Mouse (Mus musculus): ENCODE measurements around the gene Nup62. TPM values are rescaled to one million over a fixed set of nuclear protein-coding genes. Genes with fewer than 3 reads are reported as not detected.
A peak's percentile ranks its signal among the peaks of the same experiment; 100 is the strongest.

Gene Nup62
- polyA plus RNA-seq, 1 experiment from 2014 or later, result 47.0 TPM

DNA sequence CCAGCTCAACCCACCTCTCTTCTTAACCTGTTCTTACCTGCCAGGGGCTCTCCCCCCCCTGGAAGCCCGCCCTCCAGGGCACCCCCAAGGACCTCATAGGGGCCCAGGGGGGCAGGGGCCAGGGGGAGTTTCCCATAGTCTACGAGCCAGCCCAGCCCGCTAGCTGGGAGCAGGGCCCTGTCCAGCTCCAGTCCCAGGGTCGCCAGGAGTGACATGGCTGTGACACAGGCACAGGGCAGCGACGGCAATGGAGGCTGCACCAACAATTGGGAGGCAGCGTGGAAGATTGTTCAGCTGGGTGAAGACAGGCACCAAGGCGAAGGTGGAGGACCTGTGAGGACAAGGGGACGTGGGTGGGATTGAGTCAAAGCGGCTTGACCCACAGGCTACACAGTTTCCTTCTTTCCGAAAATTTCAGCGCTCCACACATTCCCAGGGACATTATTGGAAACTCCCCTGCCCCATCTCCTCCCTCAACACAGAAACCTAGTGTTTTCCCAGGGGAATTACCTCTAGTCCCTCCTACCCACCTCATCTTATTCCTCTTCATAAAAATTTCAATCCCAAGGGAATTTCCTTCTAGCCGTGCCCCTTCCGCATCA lies 835 bp upstream of the Nup62 start:
- H3K4me2 ChIP-seq (ENCODE audit: low read depth, low read length), result peak overlapping the region; percentile 76
- H3K9me3 ChIP-seq (ENCODE audit: control insufficient read depth, low read length), result no peaks in the 10 kb centered on the region
- H3K9ac ChIP-seq (ENCODE audit: low read depth, low read length), result peak overlapping the region; percentile 99
- DNase-seq (ENCODE audit: low spot score) (no peak), ATAC-seq (ENCODE audit: low read depth) (no peak)
- peak overlapping the region; percentile 97; the same call in 1 of the 2 replicates for H3K27ac ChIP-seq (replicated peaks; ENCODE audit: low read depth, low read length)
- peaks cover 18% of the 10 kb centered on the region for H3K36me3 ChIP-seq (ENCODE audit: control insufficient read depth, insufficient read depth, low read length)
- WGBS, result 31% methylated on average over 14 of the region's 14 CpGs
- peaks cover 20% of the 10 kb centered on the region for H3K4me1 ChIP-seq (ENCODE audit: control insufficient read depth, insufficient read depth, low read length)
- no peaks in the 10 kb centered on the region for H3K27me3 ChIP-seq (replicated peaks; ENCODE audit: control insufficient read depth, insufficient read depth, low read length)
- H3K4me3 ChIP-seq (ENCODE audit: low read depth, low read length), result peak overlapping the region; percentile 86

DNA sequence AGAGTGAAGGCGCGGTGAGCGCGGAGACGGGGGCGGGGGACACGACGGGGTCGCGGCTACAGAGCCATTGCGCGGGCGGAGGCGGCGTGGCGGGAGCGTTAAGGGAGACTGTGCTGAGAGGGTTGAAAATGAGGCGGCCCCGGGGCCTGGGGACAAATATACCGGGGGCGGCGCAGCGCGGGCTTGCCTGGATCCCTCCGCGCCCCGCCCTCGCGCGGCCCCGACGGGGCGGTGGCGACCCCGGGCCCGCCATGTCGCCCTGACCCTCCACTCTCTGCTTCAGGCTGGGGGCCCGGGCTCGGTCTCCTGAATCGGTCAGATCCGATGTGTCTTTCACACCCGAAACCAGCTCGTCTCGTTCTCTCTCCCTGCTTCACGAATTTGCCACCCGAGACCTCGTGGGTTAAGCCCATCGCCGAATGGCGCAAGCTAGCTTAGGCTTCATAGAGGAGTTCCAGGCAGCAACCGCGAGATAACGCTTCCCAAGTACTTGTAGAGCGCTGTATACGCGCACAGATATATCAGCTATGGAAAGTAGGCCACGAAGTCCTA lies 658 bp downstream of the Nup62 start, which contains the start of gene Atf5:
Gene Atf5, minus strand, starts transcription at position 189 of the 552 bp plus-strand sequence.
- WGBS, result under 1% methylated on average over 22 of the region's 57 CpGs
- peak within 1 kb of the TSS; percentile 76 for H3K4me2 ChIP-seq (ENCODE audit: low read depth, low read length)
- ATAC-seq (ENCODE audit: low read depth) (peak; percentile 24), DNase-seq (ENCODE audit: low spot score) (peak; percentile 74)
- H3K4me3 ChIP-seq (ENCODE audit: low read depth, low read length), result peak within 1 kb of the TSS; percentile 86
- peaks cover 20% of the 10 kb centered on the region for H3K4me1 ChIP-seq (ENCODE audit: control insufficient read depth, insufficient read depth, low read length)
- H3K27ac ChIP-seq (replicated peaks; ENCODE audit: low read depth, low read length), result peak within 1 kb of the TSS; percentile 97
- no peaks in the 10 kb centered on the region for H3K9me3 ChIP-seq (ENCODE audit: control insufficient read depth, low read length)
- H3K27me3 ChIP-seq (replicated peaks; ENCODE audit: control insufficient read depth, insufficient read depth, low read length), result no peaks in the 10 kb centered on the region
- peak within 1 kb of the TSS; percentile 99 for H3K9ac ChIP-seq (ENCODE audit: low read depth, low read length)
- peaks cover 18% of the 10 kb centered on the region for H3K36me3 ChIP-seq (ENCODE audit: control insufficient read depth, insufficient read depth, low read length)

DNA sequence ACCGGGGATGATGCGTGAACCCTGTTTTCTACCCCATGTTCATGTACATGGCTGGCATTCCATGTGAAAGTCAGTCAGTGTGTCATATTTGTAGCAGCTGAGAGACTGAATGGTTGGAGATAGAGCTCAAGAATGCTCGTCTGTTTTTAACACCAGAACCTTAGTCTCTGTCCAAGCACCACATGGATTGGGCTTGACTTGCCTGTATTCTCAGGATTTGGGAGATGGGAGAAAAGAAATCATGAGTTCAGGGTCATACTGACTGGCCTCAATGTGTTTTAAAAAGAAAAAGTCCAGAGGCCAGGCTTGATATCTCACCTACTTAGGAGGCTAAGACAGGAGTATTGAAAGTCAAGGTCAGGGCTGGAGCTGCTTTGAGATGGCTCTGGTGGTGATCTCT lies 1.6 kb downstream of the Nup62 start:
- no peak for ATAC-seq (ENCODE audit: low read depth)
- WGBS, result 30% methylated on average over 3 of the region's 3 CpGs
- Histone ChIP-seq H3K27ac (replicated peaks; ENCODE audit: low read depth, low read length) (peak overlapping the region; percentile 97), H3K27me3 (replicated peaks; ENCODE audit: control insufficient read depth, insufficient read depth, low read length) (no peaks in the 10 kb centered on the region), H3K9me3 (ENCODE audit: control insufficient read depth, low read length) (no peaks in the 10 kb centered on the region), H3K4me1 (ENCODE audit: control insufficient read depth, insufficient read depth, low read length) (peaks cover 20% of the 10 kb centered on the region), H3K4me3 (ENCODE audit: low read depth, low read length) (peak overlapping the region; percentile 86), H3K36me3 (ENCODE audit: control insufficient read depth, insufficient read depth, low read length) (peaks cover 9% of the 10 kb centered on the region), H3K4me2 (ENCODE audit: low read depth, low read length) (peak overlapping the region; percentile 76), H3K9ac (ENCODE audit: low read depth, low read length) (peak overlapping the region; percentile 99)
- DNase-seq (ENCODE audit: low spot score), result no peak

DNA sequence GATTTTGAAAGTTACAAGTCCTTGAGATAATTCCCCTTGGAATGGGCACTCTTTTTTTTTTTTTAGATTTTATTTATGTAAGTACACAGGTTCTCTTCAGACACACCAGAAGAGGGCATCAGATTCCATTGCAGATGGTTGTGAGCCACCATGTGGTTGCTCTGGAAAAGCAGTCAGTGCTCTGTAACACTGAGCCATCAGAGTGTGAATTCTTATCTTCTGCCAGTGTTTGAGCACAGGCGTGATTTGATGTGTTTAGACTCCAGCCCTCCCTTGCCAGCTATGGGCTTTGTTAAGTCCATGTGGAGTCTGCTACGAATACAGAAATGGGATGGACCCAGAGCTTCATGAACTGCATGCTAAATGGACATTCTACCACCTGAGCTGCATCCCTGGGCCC lies 2.3 kb downstream of the Nup62 start:
- Histone ChIP-seq H3K27ac (replicated peaks; ENCODE audit: low read depth, low read length) (no peak overlapping the region; the same call in 1 of the 2 replicates), H3K4me3 (ENCODE audit: low read depth, low read length) (peak overlapping the region; percentile 86), H3K4me1 (ENCODE audit: control insufficient read depth, insufficient read depth, low read length) (peaks cover 20% of the 10 kb centered on the region), H3K9me3 (ENCODE audit: control insufficient read depth, low read length) (no peaks in the 10 kb centered on the region), H3K9ac (ENCODE audit: low read depth, low read length) (peak overlapping the region; percentile 99), H3K27me3 (replicated peaks; ENCODE audit: control insufficient read depth, insufficient read depth, low read length) (no peaks in the 10 kb centered on the region), H3K4me2 (ENCODE audit: low read depth, low read length) (peak overlapping the region; percentile 76), H3K36me3 (ENCODE audit: control insufficient read depth, insufficient read depth, low read length) (peaks cover 5% of the 10 kb centered on the region)
- no peak for DNase-seq (ENCODE audit: low spot score)
- ATAC-seq (ENCODE audit: low read depth), result no peak
- WGBS, result 49% methylated on average over 2 of the region's 2 CpGs

DNA sequence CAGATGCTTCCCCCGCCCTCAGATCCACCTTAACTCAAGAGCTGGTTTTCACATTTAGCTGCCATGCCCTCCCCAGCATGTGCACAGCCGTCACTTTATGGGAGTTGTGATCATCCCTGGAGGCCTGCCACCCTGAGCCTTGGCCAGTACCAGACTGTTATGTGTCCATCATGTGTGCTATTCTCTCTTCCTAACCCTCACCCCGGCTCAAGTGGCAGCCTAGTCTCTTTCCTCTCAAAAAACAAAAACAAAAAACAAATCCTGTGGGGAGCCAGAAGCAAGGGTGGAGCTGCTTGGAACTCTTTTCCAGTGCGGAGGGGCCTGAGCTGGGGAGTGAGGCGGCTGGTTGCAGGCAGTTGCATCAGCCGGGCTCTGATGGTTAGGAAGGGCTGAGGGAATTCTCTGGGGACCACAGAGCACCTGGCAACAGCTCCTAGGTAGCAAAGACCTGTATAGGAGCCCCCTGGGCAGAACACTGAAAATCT lies 2.9 kb downstream of the Nup62 start:
- no peaks in the 10 kb centered on the region for H3K27me3 ChIP-seq (replicated peaks; ENCODE audit: control insufficient read depth, insufficient read depth, low read length)
- ATAC-seq (ENCODE audit: low read depth) (no peak), DNase-seq (ENCODE audit: low spot score) (peak; percentile 60)
- H3K9me3 ChIP-seq (ENCODE audit: control insufficient read depth, low read length), result no peaks in the 10 kb centered on the region
- peaks cover 20% of the 10 kb centered on the region for H3K4me1 ChIP-seq (ENCODE audit: control insufficient read depth, insufficient read depth, low read length)
- 37% methylated on average over 6 of the region's 6 CpGs for WGBS
- H3K36me3 ChIP-seq (ENCODE audit: control insufficient read depth, insufficient read depth, low read length), result peaks cover 4% of the 10 kb centered on the region
- H3K27ac ChIP-seq (replicated peaks; ENCODE audit: low read depth, low read length), result no peak overlapping the region; the same call in 1 of the 2 replicates
- H3K4me3 ChIP-seq (ENCODE audit: low read depth, low read length), result peak overlapping the region; percentile 86
- H3K9ac ChIP-seq (ENCODE audit: low read depth, low read length), result peak overlapping the region; percentile 99
- peak overlapping the region; percentile 76 for H3K4me2 ChIP-seq (ENCODE audit: low read depth, low read length)

DNA sequence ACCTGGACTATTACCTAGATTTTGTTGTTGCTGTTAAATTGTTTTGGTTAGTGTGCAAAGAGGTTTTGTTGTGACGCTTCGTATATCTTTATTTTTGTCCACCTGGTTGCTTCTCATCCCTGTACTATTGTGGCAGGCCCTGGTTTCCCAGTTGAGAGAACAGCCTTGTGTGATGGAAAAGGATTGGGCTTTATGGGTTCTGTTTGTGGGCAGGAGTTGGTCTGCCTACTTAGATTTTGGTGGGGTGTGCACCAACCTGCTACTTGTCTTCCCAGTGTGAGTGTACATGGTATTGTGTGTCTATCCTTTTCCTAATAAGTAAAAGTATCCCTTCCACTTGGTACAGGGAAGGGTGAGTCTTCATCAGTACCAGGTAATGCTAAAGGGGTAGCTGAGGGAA lies 3.5 kb downstream of the Nup62 start:
- 0 out of 2 replicates have a peak overlapping the region, but pooled peaks have one; percentile 86 for H3K4me3 ChIP-seq (ENCODE audit: low read depth, low read length)
- H3K4me2 ChIP-seq (ENCODE audit: low read depth, low read length), result peak overlapping the region; percentile 76
- H3K27ac ChIP-seq (replicated peaks; ENCODE audit: low read depth, low read length), result no peak overlapping the region
- DNase-seq (ENCODE audit: low spot score) (no peak), ATAC-seq (ENCODE audit: low read depth) (no peak)
- WGBS, result 89% methylated on average over 2 of the region's 2 CpGs
- H3K9me3 ChIP-seq (ENCODE audit: control insufficient read depth, low read length), result no peaks in the 10 kb centered on the region
- H3K9ac ChIP-seq (ENCODE audit: low read depth, low read length), result 0 out of 2 replicates have a peak overlapping the region, but pooled peaks have one; percentile 99
- peaks cover 20% of the 10 kb centered on the region for H3K4me1 ChIP-seq (ENCODE audit: control insufficient read depth, insufficient read depth, low read length)
- H3K27me3 ChIP-seq (replicated peaks; ENCODE audit: control insufficient read depth, insufficient read depth, low read length), result no peaks in the 10 kb centered on the region
- no peaks in the 10 kb centered on the region for H3K36me3 ChIP-seq (ENCODE audit: control insufficient read depth, insufficient read depth, low read length)

DNA sequence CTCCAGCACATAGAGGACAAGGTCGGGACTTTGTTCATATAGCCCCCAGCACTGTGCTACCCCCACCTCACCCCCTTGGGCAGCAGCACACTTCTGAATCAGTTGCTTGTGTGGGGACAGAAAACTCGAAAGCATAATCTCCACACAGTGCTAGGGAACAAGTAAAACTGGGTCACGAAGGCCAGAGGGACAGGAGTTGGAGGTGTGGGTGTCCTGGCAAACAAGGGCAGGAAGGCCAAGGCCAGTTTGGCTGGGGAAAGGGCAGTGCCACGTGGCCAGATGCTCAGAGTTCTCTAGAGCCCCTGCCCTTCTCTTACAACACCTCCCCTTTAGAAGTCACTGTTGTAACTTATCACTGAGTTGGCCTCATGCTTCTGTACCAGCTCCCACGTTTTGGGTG lies 4.0 kb downstream of the Nup62 start:
- no peak for DNase-seq (ENCODE audit: low spot score)
- no peak overlapping the region for H3K4me2 ChIP-seq (ENCODE audit: low read depth, low read length)
- H3K9ac ChIP-seq (ENCODE audit: low read depth, low read length), result no peak overlapping the region
- H3K4me1 ChIP-seq (ENCODE audit: control insufficient read depth, insufficient read depth, low read length), result peaks cover 20% of the 10 kb centered on the region
- 61% methylated on average over 5 of the region's 5 CpGs for WGBS
- 0 out of 2 replicates have a peak overlapping the region, but pooled peaks have one; percentile 86 for H3K4me3 ChIP-seq (ENCODE audit: low read depth, low read length)
- H3K9me3 ChIP-seq (ENCODE audit: control insufficient read depth, low read length), result no peaks in the 10 kb centered on the region
- H3K36me3 ChIP-seq (ENCODE audit: control insufficient read depth, insufficient read depth, low read length), result no peaks in the 10 kb centered on the region
- H3K27me3 ChIP-seq (replicated peaks; ENCODE audit: control insufficient read depth, insufficient read depth, low read length), result no peaks in the 10 kb centered on the region
- H3K27ac ChIP-seq (replicated peaks; ENCODE audit: low read depth, low read length), result no peak overlapping the region
- ATAC-seq (ENCODE audit: low read depth), result no peak

DNA sequence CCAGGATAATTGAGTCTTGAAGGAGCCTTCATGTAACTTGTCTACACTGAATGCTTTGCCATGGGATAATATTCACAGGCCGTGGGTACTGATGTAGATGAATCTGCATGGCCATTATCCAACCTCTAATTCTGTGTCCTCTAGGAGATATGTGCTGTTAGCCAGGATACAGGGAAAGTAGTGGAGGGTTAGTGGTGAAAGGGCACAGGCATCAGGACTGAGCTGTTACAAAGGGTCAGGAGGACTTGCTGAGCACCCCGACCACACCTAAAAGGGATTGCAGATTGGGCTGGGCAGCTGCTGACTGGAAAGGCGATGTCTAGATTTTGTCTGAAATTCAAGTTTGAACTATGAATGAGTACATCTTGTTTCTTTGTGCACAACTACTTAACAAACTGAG lies 4.6 kb downstream of the Nup62 start:
- no peak overlapping the region for H3K9ac ChIP-seq (ENCODE audit: low read depth, low read length)

More for the DNA sequence above, 4.6 kb downstream of the Nup62 start:
- Histone ChIP-seq H3K4me1 (ENCODE audit: control insufficient read depth, insufficient read depth, low read length) (peaks cover 20% of the 10 kb centered on the region), H3K4me3 (ENCODE audit: low read depth, low read length) (no peak overlapping the region), H3K27ac (replicated peaks; ENCODE audit: low read depth, low read length) (no peak overlapping the region), H3K9me3 (ENCODE audit: control insufficient read depth, low read length) (no peaks in the 10 kb centered on the region), H3K27me3 (replicated peaks; ENCODE audit: control insufficient read depth, insufficient read depth, low read length) (no peaks in the 10 kb centered on the region), H3K4me2 (ENCODE audit: low read depth, low read length) (no peak overlapping the region), H3K36me3 (ENCODE audit: control insufficient read depth, insufficient read depth, low read length) (no peaks in the 10 kb centered on the region)
- WGBS, result 89% methylated on average over 3 of the region's 3 CpGs
- no peak for ATAC-seq (ENCODE audit: low read depth)
- DNase-seq (ENCODE audit: low spot score), result no peak

Data from embryonic facial prominence, embryonic 14.5 days (tissue).